Mouse (Mus musculus): ENCODE data around the gene Hdac4. TPM values are rescaled to one million over a fixed set of nuclear protein-coding genes. Genes with fewer than 3 reads are reported as not detected.

Gene Hdac4
- polyA plus RNA-seq, 1 experiment from 2014 or later, result 20.7 TPM

- no peak overlapping the region for H3K4me3 ChIP-seq
- WGBS, result 72% methylated on average over 8 of the region's 8 CpGs
- no peak for DNase-seq (ENCODE audit: low spot score)
Measured at GRCm38 (mm10) chr1:91880899-91881298, 314.6 kb downstream of the Hdac4 start.

GRCm38 (mm10) chr1:91880156-91880555 is 315.3 kb downstream of the Hdac4 start:
- WGBS, result 95% methylated on average over 12 of the region's 12 CpGs

More at GRCm38 (mm10) chr1:91880899-91881298, 314.6 kb downstream of the Hdac4 start:
- Histone ChIP-seq H3K9me3 (replicated peaks) (no peaks in the 10 kb centered on the region), H3K27ac (no peak overlapping the region), H3K27me3 (ENCODE audit: low read depth, poor library complexity, severe bottlenecking) (no peaks in the 10 kb centered on the region), H3K4me1 (peaks cover 8% of the 10 kb centered on the region), H3K36me3 (no peaks in the 10 kb centered on the region)

More at GRCm38 (mm10) chr1:91880156-91880555, 315.3 kb downstream of the Hdac4 start:
- Histone ChIP-seq H3K27me3 (ENCODE audit: low read depth, poor library complexity, severe bottlenecking) (no peaks in the 10 kb centered on the region), H3K27ac (no peak overlapping the region), H3K4me1 (peaks cover 12% of the 10 kb centered on the region), H3K4me3 (no peak overlapping the region), H3K9me3 (replicated peaks) (no peaks in the 10 kb centered on the region), H3K36me3 (no peaks in the 10 kb centered on the region)
- no peak for DNase-seq (ENCODE audit: low spot score)
